Mouse (Mus musculus): Measurements from ENCODE around the gene Mcoln2.

DNA sequence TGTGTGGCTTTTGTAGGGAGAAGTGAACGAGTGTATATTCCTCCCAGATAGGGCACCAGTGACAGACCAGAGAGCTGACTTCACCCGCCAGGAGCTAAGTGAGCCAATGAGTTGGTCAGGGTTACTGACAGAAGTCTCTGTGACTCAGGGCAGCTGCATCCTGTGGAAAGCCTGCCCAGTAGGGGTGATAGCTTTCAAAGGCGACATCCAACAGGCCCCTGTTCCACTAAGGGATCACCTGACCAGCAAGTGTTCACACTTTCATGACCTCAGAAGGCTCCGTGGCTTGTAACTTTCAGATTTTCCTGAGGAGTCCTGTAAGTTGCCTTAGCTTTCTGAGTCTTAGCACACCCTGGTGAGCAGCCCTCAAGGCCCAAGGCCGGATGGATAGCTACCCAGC, 23.4 kb downstream of the Mcoln2 start:
- TF ChIP-seq CTCF (conservative IDR thresholded peaks at IDR 0.05; ENCODE audit: insufficient read depth, insufficient read length, low read depth, low read length) (no peak), POLR2A (IDR thresholded peaks at IDR 0.05; ENCODE audit: low read depth, low read length) (no peak)
